9 mouse cellular contexts compared by ENCODE assay signal in genomic region chr2:18698663-18699385, GRCm38 (mm10). TPM values are rescaled to one million over a fixed set of nuclear protein-coding genes. Genes with fewer than 3 reads are reported as not detected.
DNase-seq lines count a peak whose midpoint lies in the region; ATAC-seq and TF ChIP-seq lines count a peak whose summit lies in the region.
"Had no signal": no experiment of that assay in that cellular context is flagged by ENCODE, and none has a peak within 500 bp of the region (broad histone marks: within the 10 kb centered on the region; RNA-seq: fewer than 3 reads in every experiment).

No protein-coding gene starts in this region.

- no peak for TF ChIP-seq CTCF in left cerebral cortex, adult 2 months (IDR thresholded peaks at IDR 0.05)

- WGBS in forebrain, embryonic 11.5 days = under 1% methylated on average over 56 of the region's 56 CpGs
- WGBS in intestine, embryonic 15.5 days = 1% methylated on average over 56 of the region's 56 CpGs
- WGBS in midbrain, embryonic 10.5 days = under 1% methylated on average over 56 of the region's 56 CpGs

- H3K27ac ChIP-seq in left cerebral cortex, adult 2 months = no peak overlapping the region
- no peak overlapping the region for H3K27ac ChIP-seq in forebrain, embryonic 11.5 days (ENCODE audit: low read depth, low read length)
- no peak overlapping the region for H3K27ac ChIP-seq in intestine, embryonic 15.5 days
- H3K27ac ChIP-seq in midbrain, embryonic 10.5 days (replicated peaks) = no peak overlapping the region

- no peak for ATAC-seq in forebrain, embryonic 11.5 days (replicated peaks; ENCODE audit: low FRiP score)
- ATAC-seq in intestine, embryonic 15.5 days = 0 out of 2 replicates have a peak, but pooled peaks have one; percentile 16

- H3K27me3 ChIP-seq in forebrain, embryonic 11.5 days (ENCODE audit: control insufficient read depth, insufficient read depth, low read length) = peaks cover 59% of the 10 kb centered on the region
- peaks cover 47% of the 10 kb centered on the region for H3K27me3 ChIP-seq in intestine, embryonic 15.5 days (replicated peaks)
- peaks cover 96% of the 10 kb centered on the region for H3K27me3 ChIP-seq in midbrain, embryonic 10.5 days (ENCODE audit: low read depth, poor library complexity, severe bottlenecking)

- H3K4me3 ChIP-seq in left cerebral cortex, adult 2 months = peak overlapping the region; percentile 20; the same call in 1 of the 2 replicates
- H3K4me3 ChIP-seq in forebrain, embryonic 11.5 days (ENCODE audit: low read depth, low read length) = no peak overlapping the region
- peak overlapping the region; percentile 9 for H3K4me3 ChIP-seq in intestine, embryonic 15.5 days (replicated peaks)
- peak overlapping the region; percentile 16; the same call in 1 of the 2 replicates for H3K4me3 ChIP-seq in midbrain, embryonic 10.5 days

- no peak overlapping the region for H3K4me2 ChIP-seq in forebrain, embryonic 11.5 days (ENCODE audit: low read depth, low read length, severe bottlenecking)
- peak overlapping the region; percentile 48 for H3K4me2 ChIP-seq in intestine, embryonic 15.5 days (replicated peaks)

- no peak overlapping the region for H3K9ac ChIP-seq in forebrain, embryonic 11.5 days (ENCODE audit: low read length)
- no peak overlapping the region for H3K9ac ChIP-seq in intestine, embryonic 15.5 days

- no peak for DNase-seq in left cerebral cortex, adult 2 months (ENCODE audit: extremely low spot score in 1 of 2, low spot score in 2 of 2)
- no peak for DNase-seq in left cerebral cortex, adult 8-10 months (ENCODE audit: low spot score in 2 of 2)
- DNase-seq in ZHBTc4 (ENCODE audit: low read depth, low spot score) = peak; percentile 71
- peak; percentile 73 for DNase-seq in forebrain, embryonic 11.5 days (ENCODE audit: low spot score)
- peak; percentile 69 for DNase-seq in midbrain, embryonic 10.5 days (ENCODE audit: low spot score)
- DNase-seq in right cerebral cortex, postnatal 25 days = no peak
- DNase-seq in cerebellum, adult 11-12 months = no peak

- intact Hi-C loops in left cerebral cortex, adult 2 months (cut with DNase I) = loop anchor here (10.0 kb wide), 1 partner anchor 746 kb away; the partner anchor contains the start of gene Ptf1a

- peaks cover 3% of the 10 kb centered on the region; the same call in 1 of the 2 replicates for H3K4me1 ChIP-seq in forebrain, embryonic 11.5 days (replicated peaks; ENCODE audit: control insufficient read depth, insufficient read depth, low read length)
- H3K4me1 ChIP-seq in intestine, embryonic 15.5 days (replicated peaks) = peaks cover 6% of the 10 kb centered on the region
- H3K4me1 ChIP-seq in midbrain, embryonic 10.5 days = peaks cover 20% of the 10 kb centered on the region

- H3K9me3 ChIP-seq in forebrain, embryonic 11.5 days (ENCODE audit: control insufficient read depth, low read length) = no peaks in the 10 kb centered on the region
- no peaks in the 10 kb centered on the region for H3K9me3 ChIP-seq in intestine, embryonic 15.5 days
- no peaks in the 10 kb centered on the region for H3K9me3 ChIP-seq in midbrain, embryonic 10.5 days (replicated peaks)

- H3K36me3 ChIP-seq in forebrain, embryonic 11.5 days (ENCODE audit: control insufficient read depth, insufficient read depth, low read length) = no peaks in the 10 kb centered on the region
- no peaks in the 10 kb centered on the region for H3K36me3 ChIP-seq in intestine, embryonic 15.5 days
- H3K36me3 ChIP-seq in midbrain, embryonic 10.5 days = no peaks in the 10 kb centered on the region

RNA-seq across cellular contexts. Expression of gene Spag6, which starts 5.0 kb away (rescaled TPM):
- total RNA-seq in left cerebral cortex, adult 2 months (2021) = 1 to 10 TPM; 8.9 TPM
- 10 to 100 TPM in 2 of 4 experiments, 1 to 10 TPM in 2; 8.9 to 13.3 (median 10.2) TPM for total RNA-seq in left cerebral cortex, adult 8-10 months (2022)
- polyA plus RNA-seq in forebrain, embryonic 11.5 days (2014; fragmentation: Nextera tagmentation; extraction: Ambion mirVana) = 0.21 and 0.44 TPM in 2 replicates
- 0.05 TPM in 1 of 2 replicates, not detected in the other for polyA plus RNA-seq in intestine, embryonic 15.5 days (2015; fragmentation: Nextera tagmentation; extraction: Ambion mirVana)
- 0.10 and 0.51 TPM in 2 replicates for polyA plus RNA-seq in midbrain, embryonic 10.5 days (2016; fragmentation: Nextera tagmentation; extraction: Ambion mirVana)
- total RNA-seq: liver, adult 2 months had no signal
- polyA plus RNA-seq: liver, adult 2 months had no signal

RNA-seq across cellular contexts. Expression of gene Bmi1, which starts 22.0 kb away (rescaled TPM):
- total RNA-seq in left cerebral cortex, adult 2 months (2021) = 10 to 100 TPM; 39.5 to 40.1 TPM
- 10 to 100 TPM; 45.0 to 53.8 (median 49.1) TPM for total RNA-seq in left cerebral cortex, adult 8-10 months (2022)
- polyA plus RNA-seq in forebrain, embryonic 11.5 days (2014; fragmentation: Nextera tagmentation; extraction: Ambion mirVana) = 44.4 and 47.5 TPM in 2 replicates
- 16.6 and 20.1 TPM in 2 replicates for polyA plus RNA-seq in intestine, embryonic 15.5 days (2015; fragmentation: Nextera tagmentation; extraction: Ambion mirVana)
- 25.5 and 26.6 TPM in 2 replicates for polyA plus RNA-seq in midbrain, embryonic 10.5 days (2016; fragmentation: Nextera tagmentation; extraction: Ambion mirVana)

RNA-seq across cellular contexts. Expression of gene Commd3, which starts 26.6 kb away (rescaled TPM):
- total RNA-seq in left cerebral cortex, adult 2 months (2021) = 10 to 100 TPM; 80.5 to 89.2 TPM
- total RNA-seq in left cerebral cortex, adult 8-10 months (2022) = 100 to 1,000 TPM in 1 of 4 experiments, 10 to 100 TPM in 3; 85.0 to 101 (median 91.1) TPM
- polyA plus RNA-seq in forebrain, embryonic 11.5 days (2014; fragmentation: Nextera tagmentation; extraction: Ambion mirVana) = 123 and 134 TPM in 2 replicates
- polyA plus RNA-seq in intestine, embryonic 15.5 days (2015; fragmentation: Nextera tagmentation; extraction: Ambion mirVana) = 217 and 235 TPM in 2 replicates
- polyA plus RNA-seq in midbrain, embryonic 10.5 days (2016; fragmentation: Nextera tagmentation; extraction: Ambion mirVana) = 82.0 and 101 TPM in 2 replicates

Comparison
In these comparisons a context has a peak if more than half of its experiments do, and no peak if none do; other contexts are left out.
1. DNase-seq: peak in ZHBTc4 (single experiment), forebrain, embryonic 11.5 days (single experiment) and midbrain, embryonic 10.5 days (single experiment); none in left cerebral cortex, adult 2 months (0 of 2), left cerebral cortex, adult 8-10 months (0 of 2), right cerebral cortex, postnatal 25 days (single experiment) and cerebellum, adult 11-12 months (single experiment).